Mouse (Mus musculus) MEL (cell line): ENCODE measurements around the gene Atxn7l3. TPM values are rescaled to one million over a fixed set of nuclear protein-coding genes. Genes with fewer than 3 reads are reported as not detected.

Experiments used
- DNase-seq: peaks from one replicate; pipeline ENCODE4 v3.0.0; 2011; ENCODE audit warnings: low read depth, low spot score
- H3K27ac ChIP-seq: 2 replicates; pipeline ENCODE4 v1.5.1; 2012; ENCODE audit warnings: low read depth, mild to moderate bottlenecking, control low read depth, low read length, moderate library complexity; ENCODE audit not compliant: control insufficient read depth
- H3K27me3 ChIP-seq, 2 experiments: fragments of 150-350 bp in 1 of 2; sonication (generic) in 1 of 2; 2 replicates each; pipeline ENCODE4 v1.6.1; 2012; ENCODE audit warnings: low read length in 2 of 2, mild to moderate bottlenecking in 2 of 2, improper control_type of control experiment in 1 of 2, moderate library complexity in 1 of 2; ENCODE audit not compliant: insufficient read depth in 2 of 2, control insufficient read depth in 1 of 2
- H3K36me3 ChIP-seq, 2 experiments: 2 replicates each; pipeline ENCODE4 v1.6.1; 2012 to 2014; ENCODE audit warnings: low read length in 2 of 2, improper control_type of control experiment in 1 of 2, inconsistent platforms in 1 of 2, mild to moderate bottlenecking in 1 of 2; ENCODE audit not compliant: insufficient read depth in 2 of 2, control insufficient read depth in 1 of 2
- H3K4me1 ChIP-seq, 2 experiments: fragments of 150-350 bp in 1 of 2; sonication (generic) in 1 of 2; 2 replicates each; pipeline ENCODE4 v1.6.1; 2012; ENCODE audit warnings: low read length in 2 of 2, improper control_type of control experiment in 1 of 2, mild to moderate bottlenecking in 1 of 2; ENCODE audit not compliant: insufficient read depth in 2 of 2, control insufficient read depth in 1 of 2
- H3K4me3 ChIP-seq, 2 experiments: fragments of 150-350 bp in 1 of 2; sonication (generic) in 1 of 2; 2 replicates each; pipeline ENCODE4 v1.5.1; 2012; ENCODE audit warnings: low read depth in 2 of 2, low read length in 2 of 2, mild to moderate bottlenecking in 2 of 2, moderate library complexity in 2 of 2, control low read depth in 1 of 2, improper control_type of control experiment in 1 of 2; ENCODE audit not compliant: control insufficient read depth in 1 of 2, insufficient read depth in 1 of 2
- H3K79me2 ChIP-seq: 2 replicates; pipeline ENCODE4 v1.6.1; 2012; ENCODE audit warnings: mild to moderate bottlenecking, low read length, moderate library complexity; ENCODE audit not compliant: control insufficient read depth, poor library complexity, insufficient read depth
- H3K9ac ChIP-seq: 2 replicates; pipeline ENCODE4 v1.6.1; 2012; ENCODE audit warnings: low read depth, mild to moderate bottlenecking, control low read depth, low read length, moderate library complexity; ENCODE audit not compliant: control insufficient read depth, poor library complexity, severe bottlenecking
- H3K9me3 ChIP-seq: fragments of 150-350 bp; sonication (generic); replicated peaks from 2 replicates; pipeline ENCODE4 v1.6.1; 2012; ENCODE audit warnings: mild to moderate bottlenecking, low read length, improper control_type of control experiment, moderate library complexity; ENCODE audit not compliant: insufficient read depth
- BHLHE40 ChIP-seq: IDR thresholded peaks from 2 replicates; pipeline ENCODE4 v1.6.1; 2012; ENCODE audit warnings: low read depth, mild to moderate bottlenecking, inconsistent platforms, low read length, improper control_type of control experiment, borderline replicate concordance
- CHD1 ChIP-seq: IDR thresholded peaks from 2 replicates; pipeline ENCODE4 v1.6.1; 2012; ENCODE audit warnings: low read depth, mild to moderate bottlenecking, inconsistent platforms, low read length, improper control_type of control experiment
- CTCF ChIP-seq, 3 experiments: IDR thresholded peaks in 2 of 3; conservative IDR thresholded peaks in 1 of 3; 2 replicates each; pipeline ENCODE4 v1.5.1; 2011 to 2012; ENCODE audit warnings: low read length in 3 of 3, low read depth in 2 of 3, mild to moderate bottlenecking in 2 of 3, improper control_type of control experiment in 1 of 3, inconsistent platforms in 1 of 3, mixed read lengths in 1 of 3, moderate library complexity in 1 of 3; ENCODE audit not compliant: control insufficient read depth in 1 of 3, insufficient read depth in 1 of 3, poor library complexity in 1 of 3, severe bottlenecking in 1 of 3
- EP300 ChIP-seq, 2 experiments: IDR thresholded peaks; 2 replicates each; pipeline ENCODE4 v1.6.1; 2011; ENCODE audit warnings: improper control_type of control experiment in 2 of 2, low read length in 2 of 2, low read depth in 1 of 2, mild to moderate bottlenecking in 1 of 2
- ETS1 ChIP-seq: IDR thresholded peaks from 2 replicates; pipeline ENCODE4 v1.6.1; 2012; ENCODE audit warnings: low read depth, mild to moderate bottlenecking, inconsistent platforms, low read length, improper control_type of control experiment, moderate library complexity
- GABPA ChIP-seq: IDR thresholded peaks from 2 replicates; pipeline ENCODE4 v1.6.1; 2012; ENCODE audit warnings: low read depth, mild to moderate bottlenecking, inconsistent platforms, low read length, improper control_type of control experiment, moderate library complexity
- GATA1 ChIP-seq: IDR thresholded peaks from 2 replicates; pipeline ENCODE4 v1.6.1; 2011; ENCODE audit warnings: low read depth, low read length, improper control_type of control experiment
- HCFC1 ChIP-seq: IDR thresholded peaks from 2 replicates; pipeline ENCODE4 v1.6.1; 2012; ENCODE audit warnings: low read depth, mild to moderate bottlenecking, inconsistent platforms, low read length, improper control_type of control experiment, moderate library complexity
- JUND ChIP-seq: IDR thresholded peaks from 2 replicates; pipeline ENCODE4 v1.6.1; 2011; ENCODE audit warnings: low read depth, mild to moderate bottlenecking, improper control_type of control experiment, low read length
- KAT2A ChIP-seq: conservative IDR thresholded peaks from 2 replicates; pipeline ENCODE4 v1.6.1; 2012; ENCODE audit warnings: low read depth, low read length, improper control_type of control experiment, inconsistent platforms
- MAZ ChIP-seq: IDR thresholded peaks from 2 replicates; pipeline ENCODE4 v1.6.1; 2012; ENCODE audit warnings: low read depth, mild to moderate bottlenecking, inconsistent platforms, low read length, improper control_type of control experiment
- MXI1 ChIP-seq: IDR thresholded peaks from 2 replicates; pipeline ENCODE4 v1.6.1; 2011; ENCODE audit warnings: mild to moderate bottlenecking, low read depth, low read length, improper control_type of control experiment
- MYC ChIP-seq: IDR thresholded peaks from 2 replicates; pipeline ENCODE4 v1.6.1; 2011; ENCODE audit warnings: low read depth, mild to moderate bottlenecking, low read length, improper control_type of control experiment, moderate library complexity
- NELFE ChIP-seq: IDR thresholded peaks from 2 replicates; pipeline ENCODE4 v1.6.1; 2011; ENCODE audit warnings: low read depth, low read length, improper control_type of control experiment
- NRF1 ChIP-seq: IDR thresholded peaks from 2 replicates; pipeline ENCODE4 v1.6.1; 2014; ENCODE audit warnings: low read depth, mild to moderate bottlenecking, inconsistent platforms, low read length, improper control_type of control experiment, moderate library complexity; ENCODE audit not compliant: poor library complexity, insufficient read depth, severe bottlenecking
- POLR2AphosphoS2 ChIP-seq: IDR thresholded peaks from 2 replicates; pipeline ENCODE4 v1.6.1; 2011; ENCODE audit warnings: low read length, improper control_type of control experiment
- RAD21 ChIP-seq: IDR thresholded peaks from 2 replicates; pipeline ENCODE4 v1.6.1; 2011; ENCODE audit warnings: mild to moderate bottlenecking, low read depth, low read length, improper control_type of control experiment
- RCOR1 ChIP-seq: IDR thresholded peaks from 2 replicates; pipeline ENCODE4 v1.6.1; 2012; ENCODE audit warnings: low read depth, mild to moderate bottlenecking, inconsistent platforms, low read length, improper control_type of control experiment
- SMC3 ChIP-seq: IDR thresholded peaks from 2 replicates; pipeline ENCODE4 v1.6.1; 2011; ENCODE audit warnings: low read depth, low read length, improper control_type of control experiment
- TBP ChIP-seq: IDR thresholded peaks from 2 replicates; pipeline ENCODE4 v1.8.0; 2011; ENCODE audit warnings: low read depth, low read length, improper control_type of control experiment
- TCF12 ChIP-seq: IDR thresholded peaks from 2 replicates; pipeline ENCODE4 v1.6.1; 2014; ENCODE audit warnings: low read depth, mild to moderate bottlenecking, inconsistent platforms, low read length, improper control_type of control experiment, moderate library complexity
- USF1 ChIP-seq: IDR thresholded peaks from 2 replicates; pipeline ENCODE4 v1.6.1; 2014; ENCODE audit warnings: low read depth, mild to moderate bottlenecking, inconsistent platforms, low read length, improper control_type of control experiment, moderate library complexity
- ZC3H11A ChIP-seq: IDR thresholded peaks from 2 replicates; pipeline ENCODE4 v1.6.1; 2012; ENCODE audit warnings: low read depth, mild to moderate bottlenecking, inconsistent platforms, low read length, improper control_type of control experiment
- ZKSCAN1 ChIP-seq: IDR thresholded peaks from 2 replicates; pipeline ENCODE4 v1.6.1; 2012; ENCODE audit warnings: low read depth, mild to moderate bottlenecking, inconsistent platforms, low read length, improper control_type of control experiment, moderate library complexity
- ZNF384 ChIP-seq: IDR thresholded peaks from 2 replicates; pipeline ENCODE4 v1.6.1; 2012; ENCODE audit warnings: low read depth, mild to moderate bottlenecking, inconsistent platforms, low read length, improper control_type of control experiment
- polyA plus RNA-seq, 2 experiments: library from polyadenylated mRNA; stranded (reverse) in 1 of 2; unstranded in 1 of 2; fragments of >175 nt in 1 of 2; fragments of >200 nt in 1 of 2; gene quantifications; 2 replicates each; pipeline versions ENCODE4 v1.2.1 to v1.2.4; 2012; ENCODE audit warnings: low replicate concordance in 2 of 2, low read depth in 1 of 2; ENCODE audit not compliant: insufficient read length in 2 of 2, insufficient read depth in 1 of 2, missing spikeins in 1 of 2
- total RNA-seq: library from RNA; depleted of rRNA; stranded (reverse); fragments of 300-350 nt; gene quantifications from 2 replicates; pipeline ENCODE4 v1.2.3, GENCODE M21; 2012

The Atxn7l3 gene
- total and polyA plus RNA-seq, 3 experiments, result 39.4 to 53.0 (median 46.7) TPM

GRCm38 (mm10) chr11:102305359-102305758 is 8.9 kb upstream of the Atxn7l3 start:
- Histone ChIP-seq H3K9ac (no peak overlapping the region), H3K9me3 (no peaks in the 10 kb centered on the region), H3K36me3 (peaks cover 0 to 5% of the 10 kb centered on the region in 2 experiments; a peak in 2 of 4 replicates), H3K27ac (no peak overlapping the region), H3K4me3 (no peak overlapping the region), H3K79me2 (no peaks in the 10 kb centered on the region), H3K4me1 (peaks cover 0 to 7% of the 10 kb centered on the region in 2 experiments; a peak in 2 of 4 replicates), H3K27me3 (no peaks in the 10 kb centered on the region)
- DNase-seq, result no peak
- no peak for TF ChIP-seq JUND
- TF ChIP-seq ZC3H11A, result no peak
- no peak for TF ChIP-seq USF1
- TF ChIP-seq HCFC1, result no peak
- TF ChIP-seq ZKSCAN1, result no peak
- no peak for TF ChIP-seq NRF1

GRCm38 (mm10) chr11:102304141-102304540 is 7.7 kb upstream of the Atxn7l3 start:
- Histone ChIP-seq H3K4me3 (no peak overlapping the region), H3K27ac (no peak overlapping the region), H3K79me2 (no peaks in the 10 kb centered on the region), H3K36me3 (peaks cover 0 to 6% of the 10 kb centered on the region in 2 experiments; a peak in 3 of 4 replicates), H3K27me3 (no peaks in the 10 kb centered on the region), H3K4me1 (peaks cover 2 to 4% of the 10 kb centered on the region in 2 experiments; a peak in 2 of 4 replicates), H3K9ac (no peak overlapping the region), H3K9me3 (no peaks in the 10 kb centered on the region)
- TF ChIP-seq TBP, result no peak
- no peak for TF ChIP-seq EP300 (IDR thresholded peaks at IDR 0.05; ENCODE audit: low read depth in 1 of 2, low read length in 2 of 2)
- TF ChIP-seq NELFE, result no peak
- no peak for TF ChIP-seq ZC3H11A
- TF ChIP-seq NRF1, result no peak
- DNase-seq, result no peak

GRCm38 (mm10) chr11:102299839-102300238 is 3.4 kb upstream of the Atxn7l3 start:
- peak; percentile 95 for DNase-seq
- 0 out of 2 replicates have a peak overlapping the region, but pooled peaks have one; percentile 7 for H3K9ac ChIP-seq
- H3K79me2 ChIP-seq, result peaks cover 19% of the 10 kb centered on the region
- no peak overlapping the region for H3K27ac ChIP-seq
- no peaks in the 10 kb centered on the region for H3K27me3 ChIP-seq
- H3K9me3 ChIP-seq, result no peaks in the 10 kb centered on the region
- peaks cover 2 to 10% of the 10 kb centered on the region in 2 experiments; a peak in 3 of 4 replicates for H3K4me1 ChIP-seq
- H3K4me3 ChIP-seq, result no peak overlapping the region
- peaks cover 0 to 9% of the 10 kb centered on the region in 2 experiments; a peak in 2 of 4 replicates for H3K36me3 ChIP-seq
- TF ChIP-seq TBP (peak; percentile 47; the same call in 1 of the 2 replicates), RAD21 (peak; percentile 86), RCOR1 (no peak), CHD1 (no peak), ZNF384 (peak; percentile 99), MAZ (peak; percentile 66; the same call in 1 of the 2 replicates), SMC3 (peak; percentile 87), KAT2A (no peak), NELFE (no peak), MYC (peak; percentile 92), GABPA (no peak), GATA1 (no peak), USF1 (peak; percentile 40; the same call in 1 of the 2 replicates), BHLHE40 (peak; percentile 62), CTCF (IDR thresholded peaks at IDR 0.05 in 2 of 3, conservative IDR thresholded peaks at IDR 0.05 in 1 of 3; ENCODE audit: control insufficient read depth in 1 of 3, insufficient read depth in 1 of 3, low read depth in 2 of 3, low read length in 3 of 3, poor library complexity in 1 of 3, severe bottlenecking in 1 of 3) (peak; percentile 70 to 93 (median 93)), MXI1 (peak; percentile 51; the same call in 1 of the 2 replicates), ZKSCAN1 (peak; percentile 79; the same call in 1 of the 2 replicates), POLR2AphosphoS2 (no peak), TCF12 (no peak), HCFC1 (peak; percentile 72), ZC3H11A (peak; percentile 61), ETS1 (peak; percentile 49; the same call in 1 of the 2 replicates)
